Mouse (Mus musculus): ENCODE data around the gene Mrgpra9.
"Not testable (repeated sequence)": the region's sequence is repeated elsewhere in the genome, so short reads cannot be mapped to it uniquely, and the experiment has no call there.

Gene Mrgpra9

DNA sequence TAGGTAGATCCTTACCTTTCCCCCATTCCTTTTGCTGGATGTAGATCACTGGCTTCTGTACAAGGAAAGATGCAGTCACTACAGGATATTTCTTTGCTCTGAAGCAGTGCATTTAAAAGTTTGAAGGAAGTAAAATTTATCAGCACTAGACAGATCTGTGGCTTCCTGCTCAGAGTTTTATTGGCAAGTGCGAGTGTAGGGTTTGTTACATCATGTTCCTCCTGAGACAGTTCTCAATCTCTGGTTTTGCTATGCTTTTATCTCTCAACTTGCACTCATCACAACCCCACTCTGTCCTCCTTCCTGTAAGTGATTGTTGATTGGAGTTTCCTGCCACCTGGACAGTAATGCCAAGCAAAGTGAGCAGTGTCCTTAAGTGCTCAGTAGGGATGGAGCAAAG lies at the start of gene Mrgpra9:
Gene Mrgpra9, minus strand, starts transcription at position 79 of the 400 bp plus-strand sequence.
- no peak for DNase-seq (ENCODE audit: extremely low spot score, low spot score)

DNA sequence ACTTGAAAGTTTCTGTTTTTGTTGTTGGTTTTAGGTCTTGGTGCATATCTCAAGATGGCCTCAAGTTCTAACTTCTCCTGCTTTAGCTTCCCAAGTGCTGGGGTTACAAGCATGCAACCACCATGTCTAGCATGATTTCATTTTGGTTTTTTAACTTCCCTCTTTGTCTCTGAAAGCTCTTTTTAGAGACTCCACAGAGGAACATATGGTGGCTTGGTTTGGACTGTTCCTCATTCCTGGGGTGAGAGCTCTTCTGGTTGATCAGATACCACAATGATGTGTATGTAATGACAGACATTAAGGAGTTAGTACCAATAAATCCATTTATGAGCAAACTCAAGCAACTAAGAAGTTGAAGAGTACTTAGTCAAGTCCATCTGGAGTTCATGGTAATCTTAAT lies 47.0 kb upstream of the Mrgpra9 start:
- not testable (repeated sequence) for DNase-seq (ENCODE audit: extremely low spot score, low spot score)

DNA sequence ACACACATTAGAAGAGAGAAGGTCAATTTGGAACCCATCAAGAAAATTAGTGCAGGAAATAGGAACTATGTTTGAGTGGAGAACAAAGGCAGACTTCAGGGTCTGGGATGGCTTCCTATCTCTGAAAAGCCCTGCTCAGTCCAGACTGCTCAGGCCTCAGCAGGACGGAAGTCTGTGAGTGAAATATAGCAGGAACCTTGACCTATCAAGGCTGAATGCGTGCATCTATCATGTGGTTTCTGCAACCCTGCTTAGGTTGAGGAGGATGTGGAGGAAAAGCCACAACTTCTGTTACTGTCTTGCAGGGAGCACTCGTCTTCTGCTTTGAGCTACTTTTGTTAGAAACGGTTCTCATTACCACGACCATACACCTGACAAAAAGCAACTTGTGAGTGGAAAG lies 18.9 kb upstream of the Mrgpra9 start:
- not testable (repeated sequence) for DNase-seq (ENCODE audit: extremely low spot score, low spot score)

DNA sequence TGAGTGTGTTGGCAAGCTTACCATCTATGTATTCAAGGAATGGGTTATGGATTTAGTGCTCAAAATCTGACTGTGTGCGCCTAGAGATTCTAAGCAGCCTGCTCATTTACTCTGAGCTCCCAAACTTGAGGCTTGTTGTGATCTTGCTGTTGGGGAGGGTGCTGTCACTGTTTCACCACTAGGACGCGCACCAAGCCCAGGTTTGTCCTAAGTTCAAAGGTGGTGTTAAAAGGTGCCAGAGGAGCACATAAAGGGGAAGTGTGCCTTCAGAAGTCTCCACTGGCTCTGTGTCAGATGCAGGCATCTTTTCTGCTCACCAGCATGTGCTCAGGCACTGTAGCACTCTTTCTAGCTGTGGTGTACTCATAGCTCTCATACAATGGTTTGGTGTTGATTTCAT lies 8.0 kb downstream of the Mrgpra9 start:
- no peak for DNase-seq (ENCODE audit: extremely low spot score, low spot score)

DNA sequence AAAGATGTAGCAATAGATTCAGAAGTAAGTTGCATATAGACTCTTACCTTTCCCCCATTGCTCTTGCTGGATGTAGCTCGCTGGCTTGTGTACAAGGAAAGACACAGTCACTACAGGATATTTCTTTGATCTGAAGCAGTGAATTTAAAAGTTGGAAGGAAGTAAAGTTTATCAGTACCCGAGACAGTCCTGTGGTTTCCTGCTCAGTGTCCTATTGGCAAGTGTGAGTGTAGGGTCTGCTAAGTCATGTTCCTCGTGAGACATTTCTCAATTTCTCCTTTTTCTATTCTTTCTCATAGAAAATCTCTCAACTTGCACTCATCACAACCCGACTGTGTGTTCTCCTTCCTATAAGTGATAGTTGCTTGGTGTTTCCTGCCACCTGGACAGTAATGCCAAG lies 47.8 kb downstream of the Mrgpra9 start, which contains the start of gene Mrgpra6:
Gene Mrgpra6, minus strand, starts transcription at position 91 of the 400 bp plus-strand sequence.
- DNase-seq (ENCODE audit: extremely low spot score, low spot score) = no peak

DNA sequence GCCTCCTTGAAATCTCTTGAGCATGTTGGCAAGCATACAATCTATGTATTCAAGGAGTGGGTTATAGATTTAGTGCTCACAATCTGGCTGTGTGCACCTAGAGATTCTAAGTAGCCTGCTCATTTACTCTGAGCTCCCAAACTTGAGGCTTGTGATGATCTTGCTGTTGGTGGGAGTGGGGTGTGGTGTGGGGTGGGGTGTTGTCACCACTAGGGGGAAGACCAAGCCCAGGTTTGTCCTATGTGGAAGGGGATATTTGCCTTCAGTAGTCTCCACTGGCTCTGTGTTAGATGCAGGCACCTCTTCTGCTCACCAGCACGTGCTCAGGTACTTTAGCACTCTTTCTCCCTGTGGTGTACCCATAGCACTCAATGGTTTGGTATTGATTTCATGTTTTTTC lies 57.4 kb downstream of the Mrgpra9 start:
- DNase-seq (ENCODE audit: extremely low spot score, low spot score) = no peak

Data from neural tube, embryonic 10.5 days (tissue).